Mouse (Mus musculus) CH12.LX (cell line): ENCODE data around the gene Tet3.

Experiments
- RAD21 ChIP-seq: IDR thresholded peaks from 2 replicates; pipeline ENCODE4 v1.6.1; 2011; ENCODE audit warnings: low read depth, mild to moderate bottlenecking, low read length, improper control_type of control experiment, moderate library complexity
- TCF12 ChIP-seq: IDR thresholded peaks from 2 replicates; pipeline ENCODE4 v1.6.1; 2014; ENCODE audit warnings: low read depth, mild to moderate bottlenecking, inconsistent platforms, low read length, improper control_type of control experiment

GRCm38 (mm10) chr6:83442639-83443038 lies 16.2 kb downstream of the Tet3 start:
- TF ChIP-seq RAD21 (no peak), TCF12 (no peak)
